Mouse (Mus musculus) A20 (cell line): ENCODE results near the gene Zfhx3.

ENCODE experiments used
- DNase-seq: peaks from one replicate; pipeline ENCODE4 v3.0.0-alpha.2; 2011; ENCODE audit warnings: low read depth, low spot score

Zfhx3 gene

DNA sequence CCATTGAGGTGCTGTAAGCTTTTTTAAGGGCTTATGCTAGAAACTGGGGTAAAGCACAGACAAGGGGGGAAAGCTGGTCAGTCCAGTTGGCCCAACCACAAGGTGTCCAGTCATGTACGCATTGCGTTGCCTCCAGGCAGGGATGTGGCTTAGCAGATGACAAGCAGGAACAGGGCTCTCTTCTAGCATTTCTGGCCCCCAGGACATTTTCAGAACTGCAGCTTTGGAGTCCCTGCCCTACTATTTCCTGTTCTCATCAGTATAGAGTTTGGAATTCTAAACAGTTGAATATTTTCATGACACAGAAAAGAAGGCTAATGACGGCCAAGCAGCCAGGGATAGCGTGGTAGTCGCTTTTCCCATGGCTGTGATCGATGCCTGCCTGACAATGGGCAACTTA lies 706.5 kb downstream of the Zfhx3 start:
- no peak for DNase-seq

DNA sequence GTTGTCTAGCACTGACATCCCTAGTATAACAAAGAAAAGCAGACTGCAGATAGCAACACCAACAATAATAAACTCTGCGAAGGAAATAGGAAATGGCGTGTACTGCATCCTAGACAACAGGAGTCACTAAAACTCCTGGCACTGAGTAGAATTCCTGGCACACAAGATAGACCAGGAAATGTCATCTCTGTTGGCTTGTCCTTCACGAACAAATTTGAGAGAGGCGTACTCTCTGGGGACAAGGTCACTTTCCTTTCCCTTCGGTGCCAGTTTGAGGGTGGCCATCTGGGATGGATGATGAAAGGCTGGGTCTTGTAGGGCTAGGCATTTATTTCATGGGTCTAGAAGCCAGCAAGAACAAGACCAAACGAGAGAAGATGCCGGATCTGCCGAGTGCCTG lies 708.4 kb downstream of the Zfhx3 start:
- DNase-seq: no peak

DNA sequence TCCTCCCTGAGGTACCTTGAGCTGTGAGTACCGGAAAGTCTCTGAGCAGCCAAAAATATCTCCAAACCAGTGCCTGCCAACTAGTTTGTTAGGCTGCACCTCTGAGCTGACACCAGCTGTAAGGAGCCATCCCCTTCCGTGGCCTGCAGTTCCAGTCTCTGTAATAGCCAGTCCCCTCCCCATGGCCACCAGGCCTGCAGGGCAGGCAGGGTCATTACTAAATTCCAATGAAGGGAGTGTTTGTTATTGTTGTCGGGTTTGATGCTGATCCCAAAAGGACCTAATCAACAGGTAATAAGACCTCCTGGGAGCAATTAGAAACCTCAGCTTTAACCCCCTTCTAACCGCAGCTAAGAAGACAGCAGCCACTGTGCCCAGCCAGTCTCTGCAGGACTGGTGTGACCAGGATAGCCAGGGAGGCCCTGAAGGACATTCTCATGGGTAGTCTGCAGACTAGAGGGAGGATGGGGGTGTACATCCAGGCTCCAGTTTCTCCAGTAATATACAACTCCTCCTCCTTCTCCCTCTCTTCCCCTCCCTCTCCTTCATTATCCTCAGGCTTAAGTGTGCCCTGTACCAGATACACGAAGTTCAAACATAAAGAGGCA lies 719.1 kb downstream of the Zfhx3 start:
- no peak for DNase-seq

DNA sequence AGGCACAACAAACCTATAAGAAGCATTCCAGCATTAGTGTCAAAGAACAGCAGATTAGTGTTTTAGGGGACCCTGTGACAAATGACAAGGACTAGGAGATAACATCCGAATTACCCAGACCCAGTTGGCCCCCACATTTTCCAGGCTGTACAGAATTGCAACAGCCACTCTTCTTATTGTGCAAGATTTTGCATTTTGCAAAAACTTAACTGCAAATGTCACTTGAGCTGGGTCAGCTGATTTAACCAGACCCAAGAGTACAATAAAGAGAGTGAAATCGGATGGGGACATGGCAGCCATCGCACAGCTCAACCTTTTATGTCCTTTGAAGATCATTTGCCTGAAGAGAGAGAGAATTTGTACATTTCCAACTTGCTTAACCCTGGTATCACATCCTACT lies 720.3 kb downstream of the Zfhx3 start:
- no peak for DNase-seq

DNA sequence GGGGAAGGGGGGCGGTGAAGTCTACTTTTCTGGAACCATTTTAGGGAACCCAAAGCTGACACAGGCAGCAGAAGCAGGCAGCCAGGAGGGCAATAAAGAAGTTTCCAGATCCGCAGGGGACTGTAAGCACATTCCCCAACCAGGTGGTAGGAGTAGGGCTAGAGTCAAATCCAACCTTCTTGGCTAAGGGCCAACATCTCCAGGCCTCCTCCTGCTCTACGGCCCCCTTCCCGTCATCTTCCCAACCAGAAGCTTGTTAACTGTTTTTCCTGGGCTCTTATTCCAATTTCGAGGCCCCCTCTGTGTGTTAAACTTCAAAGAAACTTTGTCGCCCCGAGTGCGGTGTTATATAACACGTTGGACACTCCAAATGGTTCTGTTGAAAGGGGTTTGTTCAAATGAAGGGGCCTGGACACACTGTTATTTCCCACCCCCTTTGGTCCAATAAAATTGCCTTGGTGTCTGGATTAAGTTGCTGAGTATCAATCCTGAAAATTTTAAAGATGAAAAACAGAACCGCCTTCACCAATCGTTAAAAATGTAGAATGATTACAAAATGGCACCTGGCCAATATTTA lies 729.6 kb downstream of the Zfhx3 start:
- DNase-seq: no peak

DNA sequence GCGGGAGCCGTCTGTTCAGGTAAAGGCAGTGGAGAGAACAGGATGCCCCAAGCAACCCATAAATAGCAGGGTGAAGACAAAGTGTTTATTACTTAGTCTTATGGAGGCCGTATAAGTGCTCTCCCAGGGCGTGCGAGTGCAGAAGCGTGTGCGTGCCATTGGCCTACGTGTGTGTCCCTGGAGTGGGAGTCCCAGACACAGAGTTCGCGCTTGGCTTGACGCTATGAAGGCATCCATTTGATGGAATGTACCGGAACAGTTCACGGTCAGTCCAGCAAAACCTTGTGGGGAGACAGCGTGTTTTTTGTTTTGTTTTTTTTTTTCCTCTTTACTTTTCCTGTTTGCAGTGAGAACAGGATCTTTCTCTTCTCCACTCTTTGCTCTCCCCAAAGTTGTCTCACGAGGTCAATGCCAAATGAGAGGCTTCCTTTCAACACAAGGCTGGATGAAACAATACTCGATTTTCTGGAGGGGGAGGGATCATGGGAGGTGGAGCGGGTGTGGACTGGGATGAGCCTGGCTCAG lies 732.6 kb downstream of the Zfhx3 start:
- no peak for DNase-seq

DNA sequence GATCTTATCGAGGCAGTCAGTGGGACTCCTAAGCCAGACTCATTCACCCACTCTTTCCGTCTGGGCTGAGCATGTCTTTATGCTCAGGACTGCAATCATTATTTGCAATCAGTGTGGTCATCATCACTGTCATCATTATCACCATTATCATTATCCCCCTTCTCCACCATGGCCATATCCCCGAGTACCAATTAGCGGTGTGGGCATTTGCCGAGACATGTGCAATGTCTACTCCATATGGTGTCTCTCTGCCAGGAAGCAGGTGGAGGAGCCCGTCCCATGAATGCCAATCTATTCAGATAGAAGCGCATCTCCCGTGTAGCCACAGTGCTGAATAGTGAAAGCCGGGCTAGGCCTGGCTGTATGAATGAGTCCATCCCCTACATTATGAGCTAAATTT lies 747.2 kb downstream of the Zfhx3 start:
- DNase-seq: no peak

DNA sequence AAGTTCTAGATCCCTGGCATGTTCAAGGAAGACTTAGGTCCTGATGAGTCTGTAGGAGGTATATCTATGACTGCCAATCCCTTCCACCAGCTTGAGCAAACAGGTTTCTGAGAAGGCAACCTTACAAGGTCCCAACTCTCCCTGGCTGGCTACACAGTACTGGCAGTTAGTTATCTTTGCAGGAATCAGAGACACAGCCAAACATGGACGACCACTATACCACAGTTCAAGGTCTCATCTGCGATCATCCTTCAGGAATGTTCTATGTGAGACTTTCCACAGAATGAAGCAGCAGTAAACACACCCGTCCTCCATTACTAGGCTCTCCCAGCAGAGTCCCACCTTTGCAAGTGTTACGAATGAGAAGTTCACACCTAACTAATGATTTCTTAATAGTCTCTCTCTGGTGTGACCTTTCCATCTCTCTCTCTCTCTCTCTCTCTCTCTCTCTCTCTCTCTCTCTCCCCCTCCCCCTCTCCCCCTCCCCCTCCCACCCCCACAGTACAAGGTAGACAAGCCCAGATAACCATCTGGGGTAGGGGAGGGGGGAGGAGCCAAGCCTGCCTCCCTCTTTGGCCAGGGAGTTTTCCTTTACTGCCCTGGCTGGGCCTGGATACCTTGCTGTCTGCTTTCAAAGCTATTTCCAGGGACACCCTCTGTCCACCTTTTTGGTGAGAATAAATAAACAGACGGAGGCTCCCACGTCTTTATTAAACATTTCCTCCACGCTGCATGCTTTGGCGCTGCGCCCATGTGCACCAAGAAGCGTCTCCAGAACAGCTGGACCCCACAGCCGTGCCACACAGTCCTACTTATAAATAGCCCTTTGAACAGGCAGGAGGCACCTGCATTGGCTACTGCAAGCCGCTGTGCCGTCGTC lies 748.4 kb downstream of the Zfhx3 start:
- no peak for DNase-seq

DNA sequence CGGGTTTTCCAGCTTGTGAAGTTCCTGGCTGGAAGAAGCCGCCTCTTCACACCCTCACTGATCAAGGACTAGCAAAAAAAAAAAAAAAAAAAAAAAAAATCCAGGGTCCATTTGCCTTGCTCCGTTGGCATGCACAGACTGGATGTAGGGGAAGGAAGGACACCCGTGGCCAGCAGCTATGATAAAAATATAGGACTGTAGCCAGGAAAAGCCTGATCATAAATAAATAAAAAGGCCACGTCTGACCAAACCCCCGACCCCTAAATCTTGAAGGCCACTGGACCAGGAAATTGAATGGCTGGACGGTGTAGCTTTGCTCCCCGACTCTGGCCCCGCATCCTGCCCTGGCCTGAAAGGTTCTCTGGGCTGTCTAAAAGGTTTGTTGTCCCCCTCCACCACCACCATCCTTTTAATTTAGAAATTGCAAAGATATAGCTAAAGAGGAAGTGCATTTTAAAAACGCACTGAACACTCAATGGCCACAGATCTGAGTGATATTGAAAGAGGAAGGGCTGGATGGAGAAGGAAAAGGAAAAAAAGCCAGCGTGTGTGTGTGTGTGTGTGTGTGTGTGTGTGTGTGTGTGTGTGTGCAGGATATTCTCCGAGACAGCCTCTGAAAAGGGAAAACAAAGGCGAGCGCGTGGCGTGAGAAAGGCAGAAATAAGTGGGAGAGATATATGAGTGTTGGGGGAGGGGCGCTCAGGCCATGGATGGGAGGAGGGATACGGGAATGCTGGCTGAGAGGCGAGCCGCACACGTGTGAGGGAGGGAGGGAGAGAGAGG lies 749.2 kb downstream of the Zfhx3 start:
- no peak for DNase-seq

DNA sequence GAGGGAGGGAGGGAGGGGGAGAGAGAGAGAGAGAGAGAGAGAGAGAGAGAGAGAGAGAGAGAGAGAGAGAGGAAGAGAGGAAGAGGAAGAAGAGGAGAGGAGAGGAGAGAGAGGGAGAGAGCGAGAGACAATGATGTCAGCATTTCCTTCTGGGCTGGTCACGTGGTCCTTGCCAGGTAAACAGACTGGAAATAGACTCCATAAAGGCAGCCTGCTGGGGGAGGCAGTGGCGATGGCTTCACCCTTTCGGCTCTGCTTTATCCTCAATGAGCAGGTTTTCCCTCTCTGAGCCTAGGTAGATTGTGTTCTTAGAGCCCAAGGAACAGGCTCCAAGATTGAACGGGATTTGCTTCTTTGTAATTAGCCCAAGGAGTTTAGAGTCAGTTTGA lies 749.8 kb downstream of the Zfhx3 start:
- no peak for DNase-seq

DNA sequence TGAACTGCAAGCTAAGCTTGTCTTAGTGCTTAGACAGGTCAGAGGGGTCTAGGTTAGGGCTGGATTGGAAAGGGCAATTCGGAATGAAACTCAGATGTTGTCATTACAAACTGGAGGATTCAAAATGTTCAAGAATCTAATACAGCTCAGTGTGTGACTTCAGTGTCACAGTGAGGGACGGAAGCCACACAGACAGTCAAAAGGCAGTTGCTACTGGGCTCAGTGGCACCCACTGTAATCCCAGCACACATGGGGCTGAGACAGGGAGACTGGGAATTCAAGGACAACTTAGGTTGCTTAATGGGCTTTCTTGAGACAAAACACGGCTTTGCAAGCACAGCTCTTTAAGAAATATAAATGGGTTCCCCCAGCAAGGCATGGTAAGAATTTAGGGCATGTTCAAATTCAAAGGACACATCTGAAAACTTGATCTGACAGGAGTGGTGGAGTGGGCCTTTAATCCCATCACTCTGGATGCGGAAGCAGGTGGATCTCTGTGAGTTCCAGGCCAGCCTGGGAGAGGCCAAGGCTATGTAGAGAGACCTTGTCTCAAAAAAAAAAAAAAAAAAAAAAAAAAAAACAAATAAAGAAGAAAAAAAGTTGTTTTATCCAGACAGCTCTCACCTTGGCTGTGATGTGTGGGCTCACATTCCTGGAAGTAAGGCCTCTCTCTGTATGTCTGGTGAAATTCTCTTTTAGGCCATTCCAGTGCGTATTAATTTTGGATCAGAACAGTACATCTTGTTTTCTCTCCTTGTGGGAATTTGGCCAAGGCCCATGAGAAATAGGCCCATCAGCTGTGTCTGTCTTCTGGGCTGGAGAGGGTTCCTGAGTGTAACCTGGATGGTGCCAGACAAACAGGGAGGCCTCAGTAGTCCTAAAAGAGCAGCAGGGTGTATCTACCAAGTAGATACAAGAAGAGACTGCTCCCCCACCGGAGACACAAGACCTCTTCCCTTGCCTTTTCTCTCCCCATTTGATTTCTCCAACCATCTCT lies 750.5 kb downstream of the Zfhx3 start:
- DNase-seq: no peak

DNA sequence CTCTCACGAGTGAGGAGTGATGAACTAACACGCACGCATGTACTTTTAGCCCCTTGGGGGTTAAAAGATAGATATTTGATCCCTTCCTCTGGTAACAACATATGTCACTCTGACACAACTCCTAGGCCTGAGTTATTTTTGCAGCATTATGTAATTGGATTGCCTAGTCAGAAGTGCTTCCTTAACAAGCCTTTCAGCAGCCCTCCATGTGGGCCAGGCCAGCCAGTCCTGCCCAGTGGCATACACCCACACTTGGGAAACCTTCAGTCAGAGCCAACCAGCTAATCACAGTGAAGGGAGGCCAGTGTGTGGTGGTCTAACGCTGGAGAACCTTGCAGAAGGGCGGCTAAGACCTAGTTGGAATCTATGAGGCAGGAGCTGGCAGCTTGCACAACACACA lies 751.4 kb downstream of the Zfhx3 start:
- DNase-seq: no peak

DNA sequence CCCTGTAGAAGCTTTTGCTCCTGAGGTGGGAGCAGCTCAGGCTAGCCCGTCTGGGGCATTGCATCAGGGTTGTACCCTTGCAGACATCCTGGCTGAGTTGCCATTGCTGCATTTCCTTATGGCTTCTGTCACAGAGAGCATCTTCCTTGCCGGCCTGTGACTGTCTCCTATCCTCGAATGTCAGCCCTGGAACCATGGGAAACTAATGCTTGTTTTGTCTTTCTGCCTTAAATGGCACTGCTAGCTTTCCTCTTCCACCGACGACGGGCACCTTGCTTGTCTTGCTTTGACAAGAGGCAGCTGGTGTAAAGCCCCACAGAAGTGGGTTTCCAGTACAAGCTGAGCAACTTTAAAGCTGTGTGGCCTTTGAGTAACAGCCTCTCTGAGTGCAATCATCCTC lies 752.1 kb downstream of the Zfhx3 start:
- no peak for DNase-seq

DNA sequence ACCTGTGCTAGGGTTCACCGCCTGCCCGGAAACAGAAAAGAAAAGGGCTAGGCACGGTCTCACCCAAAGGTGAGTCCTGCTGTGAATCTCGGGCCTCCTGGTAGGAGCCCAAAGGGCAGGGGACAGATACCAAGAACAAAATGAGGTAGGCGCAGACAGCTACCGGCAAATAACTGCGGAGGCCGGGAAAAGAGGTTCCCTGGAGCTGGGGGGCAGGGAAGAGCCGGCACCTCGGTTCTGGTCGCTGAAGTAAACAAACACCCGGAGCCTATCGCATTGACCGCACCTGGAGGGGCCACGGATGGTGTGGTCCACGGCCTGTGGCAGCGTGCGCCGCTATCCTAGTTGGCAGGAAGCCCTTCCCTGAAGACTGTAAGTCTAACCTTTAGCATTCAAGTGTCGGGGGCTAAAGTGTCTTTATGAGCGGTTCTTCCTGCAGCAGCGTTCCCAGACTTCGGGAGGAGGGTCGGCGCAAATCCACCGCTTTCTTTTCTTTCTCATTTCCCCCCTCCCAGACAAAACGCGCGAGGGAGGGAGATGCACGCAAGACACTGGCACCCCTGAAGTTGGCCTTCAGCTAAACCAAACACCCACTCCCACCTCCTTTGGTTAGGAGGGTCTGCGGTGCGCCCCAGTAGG lies 752.9 kb downstream of the Zfhx3 start:
- DNase-seq: no peak

DNA sequence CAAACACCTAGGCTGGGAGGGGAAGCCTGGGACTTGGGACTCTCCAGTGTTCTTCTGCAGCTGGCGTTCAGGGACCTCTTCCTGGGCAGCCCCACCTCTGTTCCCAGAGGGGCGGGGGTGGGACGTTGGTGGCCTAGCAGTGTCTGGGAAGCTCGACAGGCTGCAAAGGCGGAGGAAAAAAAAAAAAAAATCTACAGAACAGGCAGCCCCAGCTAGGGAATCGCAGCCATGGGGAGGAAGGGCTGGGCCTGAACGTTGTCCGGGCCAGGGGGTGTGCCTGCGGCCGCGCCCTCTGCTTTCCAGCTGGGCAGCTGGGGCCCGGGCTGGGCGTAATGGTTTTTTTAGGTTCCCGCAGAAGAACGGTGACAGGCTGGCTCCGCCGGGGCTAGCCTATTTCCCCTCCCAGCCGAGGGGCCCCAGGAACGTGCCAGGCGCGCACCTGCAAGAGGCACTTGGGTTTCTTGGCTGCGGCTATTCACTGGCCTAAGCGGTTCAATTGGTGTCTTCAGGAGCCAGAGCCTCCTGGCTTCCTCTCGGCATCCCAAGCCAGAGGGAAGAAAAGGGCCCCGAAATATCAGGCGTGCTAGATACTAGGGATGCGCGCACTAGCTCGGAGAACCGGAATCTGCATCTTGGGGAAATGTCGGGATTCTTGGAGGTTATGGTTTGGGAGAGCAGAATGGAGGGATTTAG lies 753.6 kb downstream of the Zfhx3 start:
- no peak for DNase-seq

DNA sequence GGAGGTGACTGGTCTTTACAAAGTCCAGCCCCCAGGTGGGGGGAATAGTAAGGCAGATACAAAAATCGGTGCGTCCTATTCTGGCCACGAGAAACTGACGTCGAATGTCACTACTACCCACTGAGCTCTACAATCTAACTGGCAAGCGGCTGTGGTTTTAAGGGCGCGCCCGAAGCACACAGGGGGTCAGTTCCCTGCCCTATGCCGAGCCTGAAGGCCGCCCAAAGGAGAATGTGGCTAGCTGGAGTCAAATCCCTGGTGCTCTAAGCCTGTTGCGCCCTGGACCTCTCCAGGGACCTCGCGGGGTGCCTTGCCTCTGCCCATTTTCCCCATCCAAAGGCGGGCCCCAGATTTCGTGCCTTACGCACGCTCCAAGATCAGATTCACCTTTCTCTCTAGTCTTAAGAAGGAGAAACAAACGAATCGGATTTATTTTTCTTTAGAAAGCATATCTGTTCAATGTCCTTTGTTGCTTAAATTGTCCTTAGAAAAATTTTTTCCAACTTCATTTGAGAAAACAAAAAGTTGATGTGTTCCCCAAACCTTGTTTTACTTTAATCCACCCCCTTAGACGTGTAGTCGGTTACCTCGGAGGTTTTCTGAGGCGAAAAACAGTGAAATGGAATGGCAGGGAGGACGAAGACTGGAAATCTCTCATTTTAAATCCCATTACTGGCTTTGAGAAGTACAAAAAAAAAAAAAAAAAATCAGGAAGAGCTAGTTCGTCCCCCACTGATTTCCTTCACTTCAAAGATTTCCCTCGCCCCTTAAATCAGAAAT lies 754.4 kb downstream of the Zfhx3 start:
- DNase-seq: no peak

DNA sequence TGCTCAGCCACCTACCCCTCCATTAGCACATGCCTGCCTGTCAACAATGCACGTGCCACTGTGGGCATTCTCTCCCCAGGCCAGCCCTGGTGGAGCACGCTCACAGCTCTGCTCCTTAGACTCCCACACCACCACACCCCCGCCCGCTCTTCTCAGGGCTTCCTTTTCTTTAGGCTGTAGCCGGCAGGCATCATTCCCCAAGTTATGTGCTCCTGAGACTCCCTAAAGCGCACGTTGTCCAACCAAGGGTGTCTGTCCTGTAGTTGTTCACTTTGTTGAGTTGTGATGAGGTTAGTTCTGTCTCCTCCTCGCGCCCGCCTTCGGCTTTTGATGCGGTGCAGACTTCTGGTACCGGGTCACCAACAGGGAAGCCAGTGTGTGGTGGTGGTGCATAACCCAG lies 755.1 kb downstream of the Zfhx3 start:
- no peak for DNase-seq

DNA sequence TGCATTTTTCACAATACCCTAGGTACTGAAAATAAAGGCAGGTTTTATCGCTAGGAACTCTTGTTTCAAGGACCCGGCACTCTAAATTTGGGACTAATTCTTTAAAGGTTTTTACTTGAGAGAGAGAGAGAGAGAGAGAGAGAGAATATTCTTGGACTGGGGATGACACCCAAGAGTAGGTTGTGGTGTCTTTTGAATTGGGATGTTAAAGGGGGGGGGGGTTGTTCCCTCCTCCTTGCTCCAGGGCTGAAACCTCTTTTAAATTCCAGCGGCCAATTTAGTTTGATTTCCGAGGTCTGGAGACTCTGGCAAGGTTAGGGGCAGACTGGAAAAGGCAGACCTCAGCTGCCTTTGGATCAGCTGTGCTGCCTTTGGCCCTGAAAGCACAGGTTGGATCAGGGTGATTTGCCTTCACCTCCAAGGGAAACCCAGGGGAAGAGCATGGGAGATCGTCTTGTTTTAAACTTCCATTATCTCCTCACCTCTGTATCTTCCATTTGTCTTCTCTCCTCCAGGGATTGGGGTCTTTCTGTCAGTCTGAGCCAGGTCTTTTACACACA lies 755.7 kb downstream of the Zfhx3 start:
- DNase-seq: no peak

DNA sequence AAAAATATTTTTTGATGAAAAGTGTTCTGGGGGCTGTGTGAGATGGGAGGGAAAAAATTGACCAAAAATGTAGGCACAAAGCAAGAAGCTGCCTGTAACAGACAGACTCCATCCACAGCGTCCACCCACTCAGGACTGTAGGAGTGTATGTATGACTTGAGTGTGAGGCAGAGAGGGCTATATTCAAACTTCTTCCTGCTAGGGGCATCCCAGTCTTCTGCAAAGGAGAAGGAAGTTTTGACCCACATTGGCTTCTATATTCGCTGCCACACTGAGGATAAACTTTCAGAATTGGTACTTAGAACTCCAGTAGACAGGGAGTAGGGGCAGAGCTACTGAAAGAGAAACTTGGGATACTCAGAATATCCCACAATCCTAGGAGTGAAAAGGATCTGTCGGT lies 756.6 kb downstream of the Zfhx3 start:
- no peak for DNase-seq
